Mouse (Mus musculus) adrenal gland, adult 8-10 months (tissue): ENCODE data around the gene Cln5. TPM values are rescaled to one million over a fixed set of nuclear protein-coding genes. Genes with fewer than 3 reads are reported as not detected.

ENCODE experiments used
- DNase-seq: peaks from one replicate; pipeline ENCODE4 v3.0.0; 2022
- total RNA-seq, 4 experiments: library from RNA; stranded (reverse); gene quantifications; 2 replicates each; pipeline ENCODE4 v1.2.4; 2022

Gene Cln5
- total RNA-seq = 10 to 100 TPM; 25.5 to 36.2 (median 31.6) TPM

GRCm38 (mm10) chr14:103069864-103070611 lies at the start of gene Cln5:
Gene Cln5, plus strand, starts transcription at chr14:103070216.
- DNase-seq = peak; percentile 94

- DNase-seq = no peak
Measured at GRCm38 (mm10) chr14:103029203-103029602, 40.8 kb upstream of the Cln5 start.

- peak; percentile 45 for DNase-seq
Measured at GRCm38 (mm10) chr14:103033271-103033823, 36.7 kb upstream of the Cln5 start.

GRCm38 (mm10) chr14:103034076-103034475 lies 35.9 kb upstream of the Cln5 start:
- DNase-seq = no peak

GRCm38 (mm10) chr14:103037016-103037415 lies 33.0 kb upstream of the Cln5 start:
- DNase-seq = no peak

- no peak for DNase-seq
Measured at GRCm38 (mm10) chr14:103046677-103047076, 23.3 kb upstream of the Cln5 start, which contains the start of gene Acod1. Gene Acod1, plus strand, starts transcription at chr14:103046977.

GRCm38 (mm10) chr14:103048292-103049086 lies 21.5 kb upstream of the Cln5 start:
- no peak for DNase-seq

GRCm38 (mm10) chr14:103051159-103051769 lies 18.8 kb upstream of the Cln5 start:
- peak; percentile 65 for DNase-seq

GRCm38 (mm10) chr14:103054731-103055130 lies 15.3 kb upstream of the Cln5 start:
- DNase-seq = no peak

- DNase-seq = no peak
Measured at GRCm38 (mm10) chr14:103056601-103057000, 13.4 kb upstream of the Cln5 start.

- no peak for DNase-seq
Measured at GRCm38 (mm10) chr14:103058998-103059397, 11.0 kb upstream of the Cln5 start.

- DNase-seq = no peak
Measured at GRCm38 (mm10) chr14:103059495-103059894, 10.5 kb upstream of the Cln5 start.

- DNase-seq = peak; percentile 55
Measured at GRCm38 (mm10) chr14:103065294-103066167, 4.5 kb upstream of the Cln5 start.

GRCm38 (mm10) chr14:103069465-103069863 lies 552 bp upstream of the Cln5 start:
- no peak for DNase-seq

GRCm38 (mm10) chr14:103070790-103071189 lies 774 bp downstream of the Cln5 start:
- DNase-seq = peak; percentile 21

- no peak for DNase-seq
Measured at GRCm38 (mm10) chr14:103071471-103071870, 1.5 kb downstream of the Cln5 start.

GRCm38 (mm10) chr14:103072731-103073130 lies 2.7 kb downstream of the Cln5 start:
- DNase-seq = no peak

- DNase-seq = no peak
Measured at GRCm38 (mm10) chr14:103073825-103074224, 3.8 kb downstream of the Cln5 start.

- DNase-seq = no peak
Measured at GRCm38 (mm10) chr14:103075166-103075565, 5.2 kb downstream of the Cln5 start.

- DNase-seq = no peak
Measured at GRCm38 (mm10) chr14:103077272-103078005, 7.4 kb downstream of the Cln5 start.
